Mouse (Mus musculus) intestine, embryonic 16.5 days (tissue): ENCODE data around the gene Pp2d1. TPM values are rescaled to one million over a fixed set of nuclear protein-coding genes. Genes with fewer than 3 reads are reported as not detected.

Experiments
- ATAC-seq: fragments of 200-750 bp; cut with Nextera tagmentation; 2 replicates; pipeline ENCODE4 v1.8.0; 2017; ENCODE audit warnings: moderate TSS enrichment, moderate library complexity
- H3K27ac ChIP-seq: fragments of 300-500 bp; sonication (generic); 2 replicates; pipeline ENCODE4 v1.5.1; 2014; ENCODE audit warnings: mild to moderate bottlenecking, low read length
- H3K27me3 ChIP-seq: fragments of 300-500 bp; sonication (generic); replicated peaks from 2 replicates; pipeline ENCODE4 v1.6.1; 2014; ENCODE audit warnings: low read length, control low read depth, mixed read lengths; ENCODE audit not compliant: control insufficient read depth, insufficient read depth
- H3K36me3 ChIP-seq: fragments of 300-500 bp; sonication (generic); 2 replicates; pipeline ENCODE4 v1.6.1; 2014; ENCODE audit warnings: low read length, control low read depth; ENCODE audit not compliant: control insufficient read depth, insufficient read depth
- H3K4me1 ChIP-seq: fragments of 300-500 bp; sonication (generic); 2 replicates; pipeline ENCODE4 v1.6.1; 2014; ENCODE audit warnings: low read length, control low read depth, mixed read lengths; ENCODE audit not compliant: control insufficient read depth, insufficient read depth
- H3K4me2 ChIP-seq: fragments of 300-500 bp; sonication (generic); 2 replicates; pipeline ENCODE4 v1.6.1; 2014; ENCODE audit warnings: low read depth, low read length, control low read depth
- H3K4me3 ChIP-seq: fragments of 300-500 bp; sonication (generic); 2 replicates; pipeline ENCODE4 v1.5.1; 2014; ENCODE audit warnings: mild to moderate bottlenecking, low read length
- H3K9ac ChIP-seq: fragments of 300-500 bp; sonication (generic); 2 replicates; pipeline ENCODE4 v1.6.1; 2014; ENCODE audit warnings: low read depth, low read length
- H3K9me3 ChIP-seq: fragments of 300-500 bp; sonication (generic); 2 replicates; pipeline ENCODE4 v1.6.1; 2016; ENCODE audit warnings: low read length, control low read depth; ENCODE audit not compliant: control insufficient read depth
- WGBS: fragments of 180-500 bp; shearing (Covaris S2); extraction: QIAGEN DNeasy Blood & Tissue Kit; methylation state at CpG from one replicate; pipeline ENCODE4 v1.1.7; 2014; 5-methylcytosine and 5-hydroxymethylcytosine counted together
- polyA plus RNA-seq: library from polyadenylated mRNA; unstranded; fragments of >200 nt; fragmentation: Nextera tagmentation; extraction: Ambion mirVana; gene quantifications from 2 replicates; pipeline ENCODE4 v1.2.1, GENCODE M21; 2015

Pp2d1 gene
- polyA plus RNA-seq, 1 experiment from 2014 or later = 0.16 TPM

GRCm38 (mm10) chr17:53502966-53503365, 36.3 kb downstream of the Pp2d1 start:
- no peak overlapping the region for H3K4me2 ChIP-seq
- no peak for ATAC-seq
- H3K4me1 ChIP-seq = no peaks in the 10 kb centered on the region
- 97% methylated on average over 2 of the region's 2 CpGs for WGBS
- H3K9me3 ChIP-seq = no peaks in the 10 kb centered on the region
- no peak overlapping the region for H3K9ac ChIP-seq
- no peak overlapping the region for H3K27ac ChIP-seq
- H3K27me3 ChIP-seq = no peaks in the 10 kb centered on the region
- H3K36me3 ChIP-seq = peaks cover 11% of the 10 kb centered on the region; the same call in 1 of the 2 replicates
- H3K4me3 ChIP-seq = no peak overlapping the region

GRCm38 (mm10) chr17:53489007-53489378, 50.3 kb downstream of the Pp2d1 start:
- H3K27ac ChIP-seq = no peak overlapping the region
- no peak overlapping the region for H3K4me3 ChIP-seq
- H3K9ac ChIP-seq = no peak overlapping the region
- H3K36me3 ChIP-seq = peaks cover 3% of the 10 kb centered on the region; the same call in 1 of the 2 replicates
- WGBS = 98% methylated on average over 1 of the region's 1 CpGs
- ATAC-seq = no peak
- no peak overlapping the region for H3K4me2 ChIP-seq
- no peaks in the 10 kb centered on the region for H3K4me1 ChIP-seq
- no peaks in the 10 kb centered on the region for H3K27me3 ChIP-seq
- no peaks in the 10 kb centered on the region for H3K9me3 ChIP-seq

- Histone ChIP-seq H3K9me3 (no peaks in the 10 kb centered on the region), H3K9ac (no peak overlapping the region), H3K4me1 (no peaks in the 10 kb centered on the region), H3K27ac (no peak overlapping the region), H3K4me2 (no peak overlapping the region), H3K36me3 (peaks cover 3% of the 10 kb centered on the region; the same call in 1 of the 2 replicates), H3K27me3 (no peaks in the 10 kb centered on the region), H3K4me3 (no peak overlapping the region)
- no peak for ATAC-seq
- WGBS = 87% methylated on average over 4 of the region's 4 CpGs
Observed at GRCm38 (mm10) chr17:53488291-53489006, 50.8 kb downstream of the Pp2d1 start.

DNA sequence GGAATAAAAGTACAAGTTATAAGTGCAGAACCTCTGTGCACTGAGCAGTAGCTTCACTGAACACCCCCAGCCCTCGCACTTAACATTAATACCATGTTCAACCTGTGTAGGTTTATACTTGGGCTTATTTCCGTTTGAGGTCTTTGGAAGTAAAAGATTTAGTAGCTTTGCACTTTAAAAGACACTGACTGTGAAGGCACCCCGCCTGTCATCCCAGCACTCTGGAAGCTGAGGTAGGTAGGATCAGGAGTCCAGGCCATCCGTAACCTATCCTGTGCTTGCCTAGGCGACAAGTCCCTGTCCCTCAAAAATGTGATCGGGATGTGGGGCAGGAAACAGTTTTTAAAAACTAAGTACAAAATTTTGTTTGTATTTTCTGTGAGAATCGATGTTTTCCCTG, 58.8 kb downstream of the Pp2d1 start:
- Histone ChIP-seq H3K4me1 (peaks cover 6% of the 10 kb centered on the region), H3K27me3 (no peaks in the 10 kb centered on the region), H3K4me2 (peak overlapping the region; percentile 78), H3K27ac (no peak overlapping the region), H3K9ac (peak overlapping the region; percentile 99), H3K4me3 (peak overlapping the region; percentile 97), H3K9me3 (no peaks in the 10 kb centered on the region), H3K36me3 (no peaks in the 10 kb centered on the region)
- 44% methylated on average over 7 of the region's 7 CpGs for WGBS
- ATAC-seq = no peak

DNA sequence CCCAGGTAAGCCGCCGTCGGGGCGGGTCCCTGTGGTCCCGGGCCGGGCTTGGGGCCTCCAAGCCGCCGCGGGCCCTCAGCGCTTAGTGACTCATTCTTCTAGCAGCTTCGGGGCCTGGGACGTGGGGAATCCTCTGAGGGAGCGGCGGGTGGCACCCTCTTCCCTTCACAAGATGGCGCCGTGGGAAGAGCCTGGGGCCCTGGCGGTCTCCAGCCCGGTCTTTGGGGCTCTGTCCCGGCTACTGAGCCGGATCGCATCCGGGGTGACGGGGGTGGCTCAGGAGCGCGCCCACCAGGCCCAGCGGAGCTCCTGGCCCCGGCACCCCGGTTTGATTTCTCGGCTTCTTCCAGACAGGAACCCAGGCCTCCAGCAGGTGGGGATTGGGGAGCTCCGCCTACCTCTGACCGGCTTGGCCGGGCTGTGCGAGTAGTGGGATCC, 59.6 kb downstream of the Pp2d1 start:
- Histone ChIP-seq H3K27me3 (no peaks in the 10 kb centered on the region), H3K4me2 (peak overlapping the region; percentile 78), H3K9ac (peak overlapping the region; percentile 99), H3K36me3 (no peaks in the 10 kb centered on the region), H3K4me1 (peaks cover 6% of the 10 kb centered on the region), H3K4me3 (peak overlapping the region; percentile 97), H3K27ac (peak overlapping the region; percentile 100), H3K9me3 (no peaks in the 10 kb centered on the region)
- ATAC-seq = peak; percentile 20
- 0% methylated on average over 33 of the region's 33 CpGs for WGBS

- peak within 1 kb of the TSS; percentile 99 for H3K9ac ChIP-seq
- H3K4me1 ChIP-seq = peaks cover 6% of the 10 kb centered on the region
- H3K27me3 ChIP-seq = no peaks in the 10 kb centered on the region
- H3K4me3 ChIP-seq = peak within 1 kb of the TSS; percentile 97
- under 1% methylated on average over 73 of the region's 82 CpGs for WGBS
- H3K36me3 ChIP-seq = no peaks in the 10 kb centered on the region
- H3K9me3 ChIP-seq = no peaks in the 10 kb centered on the region
- peak within 1 kb of the TSS; percentile 100 for H3K27ac ChIP-seq
- H3K4me2 ChIP-seq = peak within 1 kb of the TSS; percentile 78
- peak; percentile 97 for ATAC-seq
Observed at GRCm38 (mm10) chr17:53478858-53479603, 60.2 kb downstream of the Pp2d1 start, which contains the start of gene Rab5a. Gene Rab5a (plus strand): TSS chr17:53479234.

GRCm38 (mm10) chr17:53478066-53478857, 61.0 kb downstream of the Pp2d1 start:
- peaks cover 6% of the 10 kb centered on the region for H3K4me1 ChIP-seq
- no peak for ATAC-seq
- H3K27me3 ChIP-seq = no peaks in the 10 kb centered on the region
- no peaks in the 10 kb centered on the region for H3K36me3 ChIP-seq
- H3K27ac ChIP-seq = peak overlapping the region; percentile 100
- peak overlapping the region; percentile 81 for H3K9ac ChIP-seq
- H3K9me3 ChIP-seq = no peaks in the 10 kb centered on the region
- H3K4me3 ChIP-seq = peak overlapping the region; percentile 97
- 5% methylated on average over 15 of the region's 15 CpGs for WGBS
- peak overlapping the region; percentile 63 for H3K4me2 ChIP-seq

GRCm38 (mm10) chr17:53468697-53469096, 70.6 kb downstream of the Pp2d1 start:
- H3K9ac ChIP-seq = no peak overlapping the region
- H3K4me2 ChIP-seq = no peak overlapping the region
- H3K27me3 ChIP-seq = no peaks in the 10 kb centered on the region
- no peak for ATAC-seq
- no peaks in the 10 kb centered on the region for H3K36me3 ChIP-seq
- H3K4me1 ChIP-seq = no peaks in the 10 kb centered on the region
- no peaks in the 10 kb centered on the region for H3K9me3 ChIP-seq
- no peak overlapping the region for H3K27ac ChIP-seq
- H3K4me3 ChIP-seq = no peak overlapping the region

DNA sequence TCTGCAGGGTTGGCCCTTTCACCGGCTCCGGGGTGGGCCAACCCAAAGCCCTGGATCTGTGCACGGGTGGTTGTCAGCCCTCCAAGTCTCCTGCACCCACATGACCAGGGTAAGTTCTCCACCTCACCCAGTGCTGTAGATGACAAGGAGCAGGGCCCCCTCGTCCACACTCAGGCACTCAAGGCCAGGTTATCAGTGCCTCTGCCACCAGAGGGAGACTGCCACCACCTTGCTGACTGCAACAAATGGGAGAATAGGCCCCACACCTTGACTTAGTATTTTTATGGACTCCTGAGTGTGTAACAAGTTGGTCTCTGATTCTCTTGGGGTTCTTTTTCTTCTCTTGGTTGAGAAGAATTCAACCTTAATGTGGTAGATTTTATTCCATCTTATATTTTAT, 73.7 kb downstream of the Pp2d1 start:
- H3K9me3 ChIP-seq = no peaks in the 10 kb centered on the region
- 57% methylated on average over 4 of the region's 4 CpGs for WGBS
- no peak overlapping the region for H3K4me2 ChIP-seq
- peaks cover 2% of the 10 kb centered on the region; the same call in 1 of the 2 replicates for H3K4me1 ChIP-seq
- no peaks in the 10 kb centered on the region for H3K36me3 ChIP-seq
- H3K4me3 ChIP-seq = no peak overlapping the region
- no peaks in the 10 kb centered on the region for H3K27me3 ChIP-seq
- H3K27ac ChIP-seq = no peak overlapping the region
- no peak for ATAC-seq
- no peak overlapping the region for H3K9ac ChIP-seq
